Mouse (Mus musculus): ENCODE data around the gene Cnksr3.

The Cnksr3 gene

GRCm38 (mm10) chr10:7211696-7212482 is at the start of gene Cnksr3:
Gene Cnksr3, minus strand, starts transcription at chr10:7212237.
- peak; percentile 92 for DNase-seq (ENCODE audit: low read depth, low spot score)

DNA sequence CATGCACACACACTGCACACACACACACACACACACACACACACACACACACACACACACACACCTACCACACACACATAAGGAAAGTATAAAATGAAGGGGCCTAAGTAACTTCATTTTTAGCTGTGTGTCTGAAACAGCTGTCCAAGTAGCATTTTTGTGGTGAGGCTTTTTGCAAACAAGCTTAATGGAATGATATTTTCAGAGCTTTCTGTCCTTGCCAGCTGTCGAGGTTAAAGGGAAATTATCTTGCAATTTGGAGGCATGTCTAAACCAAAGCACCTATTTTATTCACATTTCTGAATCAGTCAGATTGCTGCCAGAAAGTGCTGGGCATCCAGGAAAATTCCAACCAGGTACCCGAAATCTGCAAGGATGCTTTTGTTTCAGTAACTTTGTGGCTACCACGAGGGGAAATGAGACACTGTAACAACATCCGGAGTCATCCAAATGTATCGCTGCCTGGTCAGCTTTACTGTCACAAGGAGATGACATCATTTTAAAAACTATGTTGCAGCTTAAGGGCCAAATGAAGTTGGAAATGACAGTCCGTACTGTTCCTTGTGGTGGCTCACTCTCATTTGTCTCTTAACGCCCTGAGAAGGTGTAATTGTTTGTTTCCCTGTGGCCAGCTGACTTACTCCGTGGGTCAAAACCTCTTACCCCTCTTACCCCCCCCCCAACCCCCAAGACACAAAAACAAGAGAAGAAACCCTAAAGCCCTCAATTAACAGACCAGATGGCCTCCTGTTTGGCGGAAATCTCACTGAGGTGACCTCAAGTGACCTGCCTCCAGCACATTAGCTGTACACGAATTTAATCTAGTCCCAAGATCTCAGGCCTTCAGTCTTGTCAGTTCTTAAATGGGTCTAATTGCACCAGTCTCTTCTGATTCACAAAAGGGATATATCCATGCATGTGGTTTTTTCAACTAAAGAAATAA is 48.4 kb upstream of the Cnksr3 start:
- no peak for DNase-seq (ENCODE audit: low read depth, low spot score)

- DNase-seq (ENCODE audit: low read depth, low spot score), result no peak
Observed at GRCm38 (mm10) chr10:7258607-7259006, 46.6 kb upstream of the Cnksr3 start.

GRCm38 (mm10) chr10:7250455-7250854 is 38.4 kb upstream of the Cnksr3 start:
- DNase-seq (ENCODE audit: low read depth, low spot score), result no peak

GRCm38 (mm10) chr10:7234601-7235000 is 22.6 kb upstream of the Cnksr3 start:
- no peak for DNase-seq (ENCODE audit: low read depth, low spot score)

- no peak for DNase-seq (ENCODE audit: low read depth, low spot score)
Observed at GRCm38 (mm10) chr10:7217551-7218127, 5.6 kb upstream of the Cnksr3 start.

DNA sequence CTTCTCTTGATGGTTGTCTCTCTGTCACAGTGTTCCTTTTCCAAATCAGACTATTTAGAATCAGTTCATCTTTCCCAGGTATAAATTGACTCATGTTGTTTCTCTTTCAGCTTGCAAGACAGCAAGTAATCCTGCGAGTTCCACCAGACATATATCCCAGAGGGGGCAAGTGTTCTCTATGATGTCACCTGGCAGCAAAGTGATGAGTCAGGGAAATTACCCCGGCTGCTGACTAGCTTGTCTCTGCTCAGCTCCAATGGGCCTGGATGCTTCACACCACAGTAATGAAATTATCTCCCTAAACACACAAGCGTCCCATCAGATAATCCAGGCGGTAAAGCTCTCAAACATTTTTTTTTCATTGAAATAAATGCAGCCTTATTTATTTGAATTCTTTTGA is 2.7 kb upstream of the Cnksr3 start:
- no peak for DNase-seq (ENCODE audit: low read depth, low spot score)

DNA sequence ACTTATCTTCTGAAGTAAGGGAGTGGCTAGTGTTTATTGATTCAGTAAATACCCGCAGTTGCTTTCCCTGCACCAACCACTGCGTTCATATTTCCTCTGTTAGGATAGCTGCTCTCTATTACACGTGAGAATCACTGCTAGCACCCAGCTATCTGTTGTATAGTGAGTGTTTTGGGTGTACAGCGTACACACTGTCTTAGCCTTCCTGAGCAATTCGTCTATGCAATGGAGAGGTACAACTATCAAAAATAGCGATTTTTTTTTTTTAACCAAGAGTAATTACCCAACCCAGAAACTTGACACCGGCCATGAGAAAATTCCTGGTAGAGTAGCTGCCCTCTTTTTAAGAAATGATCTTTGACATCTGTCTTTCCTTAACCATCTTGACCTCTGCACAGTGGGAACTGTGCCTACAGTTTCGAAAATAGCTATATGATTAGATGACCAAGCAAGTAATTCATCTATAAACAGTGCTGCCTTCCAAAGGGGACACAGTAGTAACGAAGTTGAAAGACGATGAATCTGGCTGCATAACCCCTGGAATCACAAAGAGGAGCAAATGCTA is 1.1 kb upstream of the Cnksr3 start:
- no peak for DNase-seq (ENCODE audit: low read depth, low spot score)

DNA sequence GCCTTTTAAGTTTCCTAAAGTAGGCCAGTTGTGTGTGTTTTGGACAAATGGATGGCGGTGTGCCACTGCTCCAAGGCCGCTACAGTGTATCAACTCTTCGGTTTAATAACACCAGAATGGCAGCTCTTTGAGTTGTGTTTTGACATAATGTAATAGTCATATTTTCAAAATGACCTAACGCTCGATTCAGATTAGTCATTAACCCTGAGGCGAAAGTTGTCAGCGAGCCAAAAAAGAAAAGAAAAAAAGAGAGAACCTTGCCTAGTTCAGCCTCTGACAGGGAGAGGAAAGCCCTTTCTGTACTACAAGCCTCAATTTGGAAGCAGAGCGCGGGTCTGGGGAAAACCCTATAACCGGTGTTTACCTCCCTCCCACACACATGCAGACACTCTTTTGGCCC is 500 bp upstream of the Cnksr3 start:
- DNase-seq (ENCODE audit: low read depth, low spot score), result no peak

DNA sequence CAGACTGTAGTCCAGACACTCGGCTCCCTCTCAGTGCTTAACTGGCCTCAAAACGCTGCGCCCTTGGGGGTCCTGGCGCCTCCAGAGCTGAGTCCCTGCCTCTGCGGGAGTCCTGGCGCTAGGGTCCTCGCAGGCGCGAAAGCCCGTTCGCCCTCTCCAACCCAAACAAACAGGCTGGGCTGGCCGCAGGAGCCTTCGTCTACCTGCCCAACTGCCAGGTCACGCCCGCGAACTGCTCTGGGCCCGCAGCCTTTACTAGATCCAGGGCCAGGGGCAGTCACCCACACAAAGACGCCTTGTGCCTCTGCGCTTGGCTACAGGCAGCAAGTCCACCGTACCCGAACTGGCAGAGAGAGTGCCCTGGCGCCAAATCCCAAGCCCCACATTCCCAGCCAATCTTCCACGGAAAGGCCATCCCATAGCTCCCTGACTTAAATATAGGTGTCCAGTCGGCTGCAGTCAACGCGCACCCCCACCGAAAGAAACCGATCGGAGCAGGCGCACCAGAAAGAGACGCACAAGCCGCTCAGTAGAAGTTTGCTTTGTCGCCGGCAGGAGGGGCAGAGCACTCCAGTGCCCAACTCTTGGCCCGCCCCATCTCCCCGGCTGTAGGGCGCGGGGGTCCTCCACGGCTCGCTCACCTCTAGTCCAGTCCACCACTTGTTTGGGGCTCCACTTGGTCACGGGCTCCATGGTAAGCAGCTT is 894 bp downstream of the Cnksr3 start:
- peak; percentile 68 for DNase-seq (ENCODE audit: low read depth, low spot score)

- no peak for DNase-seq (ENCODE audit: low read depth, low spot score)
Observed at GRCm38 (mm10) chr10:7209691-7210455, 2.2 kb downstream of the Cnksr3 start.

DNA sequence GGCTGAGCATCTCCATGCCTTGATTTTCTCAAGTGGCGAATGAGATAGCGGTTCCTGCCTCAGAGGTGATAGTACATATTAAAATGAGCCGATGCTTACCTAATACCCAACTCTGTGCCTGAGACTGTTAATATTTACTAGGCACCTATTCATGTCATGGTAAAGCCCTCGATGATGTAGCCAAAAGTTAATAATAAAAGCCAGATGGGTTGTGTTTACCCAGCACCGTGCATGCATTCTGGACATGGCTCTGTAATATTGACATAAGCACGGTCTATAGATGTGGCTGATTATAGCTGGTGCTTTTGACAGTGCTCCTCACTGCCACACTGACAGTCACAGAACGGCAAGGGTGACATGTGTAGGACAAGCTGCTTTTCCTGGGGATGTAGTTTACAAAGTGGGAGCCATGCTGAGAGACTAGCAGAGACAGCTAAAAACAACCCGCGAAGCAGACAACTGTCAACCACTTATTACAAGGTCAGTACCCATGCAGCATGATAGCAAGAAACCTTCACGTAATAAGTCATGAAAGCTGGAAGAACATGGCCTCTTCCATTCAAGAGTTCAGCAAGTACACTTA is 3.1 kb downstream of the Cnksr3 start:
- no peak for DNase-seq (ENCODE audit: low read depth, low spot score)

- no peak for DNase-seq (ENCODE audit: low read depth, low spot score)
Observed at GRCm38 (mm10) chr10:7207301-7207700, 4.7 kb downstream of the Cnksr3 start.

- DNase-seq (ENCODE audit: low read depth, low spot score), result no peak
Observed at GRCm38 (mm10) chr10:7206571-7206970, 5.5 kb downstream of the Cnksr3 start.

GRCm38 (mm10) chr10:7205576-7205975 is 6.5 kb downstream of the Cnksr3 start:
- DNase-seq (ENCODE audit: low read depth, low spot score), result no peak

DNA sequence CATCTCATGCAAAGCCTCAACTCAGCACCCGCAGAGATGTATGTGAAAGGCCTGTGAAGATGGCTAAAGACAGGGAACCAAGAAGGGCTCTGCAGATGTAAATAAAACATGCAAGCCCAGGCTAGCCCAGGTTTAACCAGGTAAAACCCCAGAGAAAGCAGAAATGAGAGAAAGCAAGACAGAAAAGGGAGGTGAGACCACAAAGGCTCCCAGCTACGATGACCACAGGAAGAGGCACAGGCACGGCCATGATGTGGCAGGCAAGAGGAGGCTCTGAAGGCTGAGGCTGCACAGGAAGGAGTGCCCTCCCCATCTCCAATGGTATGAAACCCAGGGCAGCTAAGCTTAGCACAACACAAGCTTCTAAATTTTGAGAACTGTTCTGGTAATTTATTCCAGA is 7.1 kb downstream of the Cnksr3 start:
- DNase-seq (ENCODE audit: low read depth, low spot score), result no peak

- no peak for DNase-seq (ENCODE audit: low read depth, low spot score)
Observed at GRCm38 (mm10) chr10:7202576-7202975, 9.5 kb downstream of the Cnksr3 start.

DNA sequence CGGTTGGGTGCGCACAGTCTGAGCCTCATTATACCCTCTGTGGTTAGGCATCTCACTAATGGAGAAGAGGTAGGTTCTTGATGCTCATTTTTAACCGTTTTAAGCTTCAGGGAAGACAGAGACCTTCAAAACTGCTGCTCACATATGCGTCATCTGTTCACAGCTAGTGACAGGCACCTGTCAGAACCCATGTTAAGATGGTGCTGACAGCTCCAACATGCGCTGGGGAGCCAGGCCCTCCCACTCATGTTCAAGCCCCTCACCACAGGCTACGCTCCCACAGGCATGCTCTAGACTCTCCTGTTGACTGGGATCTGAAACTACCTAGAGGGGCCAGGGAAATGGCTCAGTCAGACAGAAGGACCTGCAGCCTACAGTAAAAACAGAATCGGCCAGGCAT is 11.4 kb downstream of the Cnksr3 start:
- no peak for DNase-seq (ENCODE audit: low read depth, low spot score)

GRCm38 (mm10) chr10:7198201-7198600 is 13.8 kb downstream of the Cnksr3 start:
- no peak for DNase-seq (ENCODE audit: low read depth, low spot score)

DNA sequence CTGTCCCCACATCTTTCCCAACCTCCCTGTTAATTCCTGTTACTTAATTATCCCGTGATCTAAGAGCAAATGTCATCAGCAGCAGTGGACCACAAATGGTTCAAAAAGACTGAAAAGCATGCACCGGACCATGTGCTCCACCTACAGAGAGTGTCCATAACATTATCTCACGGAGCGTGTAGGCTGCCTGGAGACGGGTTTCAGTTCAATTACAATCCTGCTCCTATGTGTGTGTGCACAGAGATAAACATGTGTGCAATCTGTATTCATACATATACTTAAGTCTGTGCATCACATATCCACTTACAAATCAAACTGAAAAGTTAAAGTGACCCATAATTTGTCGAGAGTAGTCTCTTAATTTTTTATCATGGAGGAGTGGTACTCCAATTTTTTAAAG is 14.3 kb downstream of the Cnksr3 start:
- no peak for DNase-seq (ENCODE audit: low read depth, low spot score)
